Mouse (Mus musculus) left cerebral cortex, adult 2 months (tissue): Measurements from ENCODE around the gene Tomm70a. TPM values are rescaled to one million over a fixed set of nuclear protein-coding genes. Genes with fewer than 3 reads are reported as not detected.
"Not testable (repeated sequence)": the region's sequence is repeated elsewhere in the genome, so short reads cannot be mapped to it uniquely, and the experiment has no call there.

ENCODE experiments used
- DNase-seq, 2 experiments: peaks; one replicate each; pipeline ENCODE4 v3.0.0; 2021 to 2022; ENCODE audit warnings: low spot score in 2 of 2, mixed read lengths in 1 of 2; ENCODE audit errors: extremely low spot score in 1 of 2
- H3K27ac ChIP-seq: fragments of 200-600 bp; 2 replicates; pipeline ENCODE4 v1.8.1; 2022
- H3K4me3 ChIP-seq: fragments of 200-600 bp; 2 replicates; pipeline ENCODE4 v1.8.1; 2022
- CTCF ChIP-seq: fragments of 200-600 bp; IDR thresholded peaks from 2 replicates; pipeline ENCODE4 v1.8.1; 2022; ENCODE audit warnings: antibody characterized with exemption, mild to moderate bottlenecking, moderate library complexity
- intact Hi-C: fragments of 180-260 bp; cut with DNase I; formaldehyde crosslinking; loops from one replicate; pipeline ENCODE4 v1.15.1; 2025
- total RNA-seq, 2 experiments: library from RNA; stranded (reverse); gene quantifications; 2 replicates each; pipeline ENCODE4 v1.2.3; 2021

Gene Tomm70a
- total RNA-seq, 2 experiments from 2014 or later = 96.3 to 96.9 TPM

GRCm38 (mm10) chr16:57157076-57157475 lies 35.6 kb downstream of the Tomm70a start:
- no peak for DNase-seq
- no peak for TF ChIP-seq CTCF
- intact Hi-C loops = no loop called here
- no peak overlapping the region for H3K4me3 ChIP-seq
- H3K27ac ChIP-seq = no peak overlapping the region

DNA sequence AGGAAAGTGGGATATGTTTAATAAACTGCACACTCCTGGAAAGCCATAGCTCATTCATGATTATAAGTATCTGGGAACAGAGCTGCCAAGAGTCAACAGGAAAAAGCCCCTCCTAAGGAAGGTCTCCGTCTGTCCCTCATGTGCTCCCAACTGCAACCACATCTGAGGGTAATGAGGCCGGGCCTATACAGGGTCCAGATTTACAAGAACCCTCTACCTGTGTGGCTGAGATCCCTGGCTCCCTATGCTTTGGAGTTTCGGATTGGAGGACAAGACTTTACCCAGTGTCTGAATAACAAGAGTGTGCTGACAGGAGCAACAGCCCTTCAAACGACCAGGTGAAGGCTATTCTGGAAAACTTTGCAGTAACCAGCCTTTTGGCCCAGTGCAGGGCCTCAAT lies 36.2 kb downstream of the Tomm70a start:
- intact Hi-C loops = no loop called here
- no peak for TF ChIP-seq CTCF
- Histone ChIP-seq H3K4me3 (no peak overlapping the region), H3K27ac (no peak overlapping the region)
- no peak for DNase-seq

DNA sequence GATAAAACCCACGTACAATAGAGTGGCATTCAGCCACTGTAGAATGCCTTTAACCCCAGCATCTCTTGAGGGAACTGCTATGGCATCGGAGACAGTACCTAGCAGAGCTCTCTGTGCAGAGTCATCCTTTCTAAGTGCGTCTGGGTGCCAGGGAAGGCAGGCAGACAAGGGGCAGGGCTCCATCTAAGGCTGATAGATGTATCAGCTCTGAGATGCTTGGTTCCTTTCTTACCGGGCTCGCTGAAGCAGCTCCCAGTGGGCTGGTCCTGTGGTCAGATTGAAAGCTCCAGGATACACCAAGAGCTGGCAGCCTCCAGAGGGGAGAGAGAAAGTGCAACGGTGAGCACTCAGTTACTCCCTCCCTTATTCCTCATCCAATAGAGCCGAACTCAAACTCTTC lies 38.3 kb downstream of the Tomm70a start:
- intact Hi-C loops = no loop called here
- Histone ChIP-seq H3K27ac (no peak overlapping the region), H3K4me3 (no peak overlapping the region)
- no peak for TF ChIP-seq CTCF
- DNase-seq = no peak

DNA sequence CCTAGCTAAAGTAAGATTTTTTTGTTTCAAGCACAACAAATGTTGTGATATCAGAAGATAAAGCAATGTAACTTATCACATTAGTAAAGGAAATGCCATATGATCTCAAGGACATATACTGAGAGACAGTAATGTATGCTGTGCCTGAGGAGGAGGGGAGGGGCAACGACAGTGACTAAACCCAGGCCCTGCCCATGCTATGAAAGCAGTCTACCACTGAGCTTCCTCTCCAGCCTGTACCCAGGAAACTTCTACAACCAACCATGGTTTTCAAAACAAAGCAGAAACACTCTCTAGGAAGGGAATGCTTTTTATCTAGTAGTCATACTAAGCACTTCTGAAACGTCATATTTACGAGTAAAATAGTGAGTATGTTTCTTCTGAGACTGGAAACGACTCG lies 41.3 kb downstream of the Tomm70a start:
- Histone ChIP-seq H3K4me3 (no peak overlapping the region), H3K27ac (no peak overlapping the region)
- no peak for DNase-seq
- TF ChIP-seq CTCF = no peak
- intact Hi-C loops = no loop called here

GRCm38 (mm10) chr16:57163694-57164093 lies 42.2 kb downstream of the Tomm70a start:
- H3K27ac ChIP-seq = no peak overlapping the region
- DNase-seq = no peak
- intact Hi-C loops = no loop called here
- TF ChIP-seq CTCF = no peak
- no peak overlapping the region for H3K4me3 ChIP-seq

GRCm38 (mm10) chr16:57165157-57165556 lies 43.7 kb downstream of the Tomm70a start:
- no peak overlapping the region for H3K4me3 ChIP-seq
- intact Hi-C loops = loop anchor here (5.0 kb wide), 1 partner anchor 43 kb away; the partner anchor contains the start of gene Tomm70a
- H3K27ac ChIP-seq = no peak overlapping the region
- TF ChIP-seq CTCF = no peak
- DNase-seq = no peak

GRCm38 (mm10) chr16:57166086-57166485 lies 44.6 kb downstream of the Tomm70a start:
- intact Hi-C loops = loop anchor here (5.0 kb wide), 1 partner anchor 44 kb away; the partner anchor contains the start of gene Tomm70a
- no peak for TF ChIP-seq CTCF
- H3K4me3 ChIP-seq = no peak overlapping the region
- H3K27ac ChIP-seq = no peak overlapping the region; the same call in 1 of the 2 replicates
- DNase-seq = no peak

- peak; percentile 93 to 94 for DNase-seq
- peak within 1 kb of the TSS; percentile 64 for H3K4me3 ChIP-seq
- intact Hi-C loops = loop anchor here (5.0 kb wide), 1 partner anchor 45 kb away; the partner anchor contains the start of gene Tomm70a
- H3K27ac ChIP-seq = peak within 1 kb of the TSS; percentile 84
- TF ChIP-seq CTCF = peak; percentile 83
These were observed 45.4 kb downstream of the Tomm70a start, which contains the start of gene Nit2 for GRCm38 (mm10) chr16:57166611-57167513. TSS of gene Nit2 (minus strand) at chr16:57167341.

DNA sequence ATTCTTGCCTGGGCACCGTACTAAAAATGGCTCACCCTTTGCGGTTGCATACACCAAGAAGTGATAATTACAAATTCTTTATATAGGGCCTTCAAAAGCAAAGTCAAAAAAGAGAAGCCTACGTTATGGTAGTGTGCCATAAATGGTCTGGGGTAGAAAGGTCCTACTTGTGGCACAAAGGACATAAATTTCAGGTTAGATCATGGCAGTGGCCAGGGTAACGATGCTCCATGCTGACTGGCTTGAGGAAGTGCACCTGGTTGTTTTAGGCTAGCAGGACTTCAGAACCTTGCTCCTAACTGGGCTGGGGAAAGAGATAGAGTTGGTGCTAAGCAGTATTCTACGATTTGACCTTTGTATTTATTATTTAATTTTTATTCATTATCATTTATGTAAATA lies 46.0 kb downstream of the Tomm70a start:
- intact Hi-C loops = loop anchor here (5.0 kb wide), 1 partner anchor 45 kb away; the partner anchor contains the start of gene Tomm70a
- Histone ChIP-seq H3K27ac (peak overlapping the region; percentile 52), H3K4me3 (peak overlapping the region; percentile 64)
- no peak for TF ChIP-seq CTCF
- no peak for DNase-seq

- no peak for TF ChIP-seq CTCF
- Histone ChIP-seq H3K4me3 (no peak overlapping the region), H3K27ac (no peak overlapping the region)
- intact Hi-C loops = loop anchor here (5.0 kb wide), 1 partner anchor 46 kb away; the partner anchor contains the start of gene Tomm70a
- no peak for DNase-seq
These were observed 46.7 kb downstream of the Tomm70a start for GRCm38 (mm10) chr16:57168236-57168635.

- no peak overlapping the region for H3K4me3 ChIP-seq
- TF ChIP-seq CTCF = no peak
- intact Hi-C loops = no loop called here
- H3K27ac ChIP-seq = no peak overlapping the region
- no peak for DNase-seq
These were observed 49.7 kb downstream of the Tomm70a start for GRCm38 (mm10) chr16:57171161-57171560.

- no peak overlapping the region for H3K4me3 ChIP-seq
- no peak for DNase-seq
- intact Hi-C loops = no loop called here
These were observed 50.1 kb downstream of the Tomm70a start for GRCm38 (mm10) chr16:57171570-57171969.

DNA sequence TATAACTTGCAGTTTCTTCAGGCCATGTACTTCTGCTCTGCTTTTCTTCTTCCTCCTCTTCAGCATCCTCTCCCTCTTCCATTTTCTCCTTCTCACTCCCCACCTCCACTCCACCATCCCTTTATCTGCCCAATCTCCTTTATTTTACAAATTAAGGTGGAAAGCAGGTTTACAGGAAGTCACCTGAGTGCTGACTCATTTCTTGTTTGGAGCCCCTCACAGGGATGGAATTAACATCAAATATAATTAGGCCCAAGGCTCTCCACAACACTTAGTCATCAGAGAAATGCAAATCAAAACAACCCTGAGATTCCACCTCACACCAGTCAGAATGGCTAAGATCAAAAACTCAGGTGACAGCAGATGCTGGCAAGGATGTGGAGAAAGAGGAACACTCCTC lies 53.0 kb downstream of the Tomm70a start:
- DNase-seq, H3K27ac ChIP-seq, H3K4me3 ChIP-seq, intact Hi-C loops: not testable (repeated sequence)

More at GRCm38 (mm10) chr16:57171570-57171969, 50.1 kb downstream of the Tomm70a start:
- no peak overlapping the region for H3K27ac ChIP-seq
- no peak for TF ChIP-seq CTCF
